Mouse (Mus musculus) layer of hippocampus, adult 2 months (tissue): ENCODE measurements around the gene Enkd1. TPM values are rescaled to one million over a fixed set of nuclear protein-coding genes. Genes with fewer than 3 reads are reported as not detected.

Experiments used
- DNase-seq, 2 experiments: peaks; one replicate each; pipeline ENCODE4 v3.0.0; 2022; ENCODE audit warnings: low spot score in 2 of 2
- H3K27ac ChIP-seq: fragments of 200-600 bp; 2 replicates; pipeline ENCODE4 v1.8.1; 2022
- H3K4me3 ChIP-seq: fragments of 200-600 bp; 2 replicates; pipeline ENCODE4 v1.8.1; 2022; ENCODE audit warnings: mild to moderate bottlenecking
- CTCF ChIP-seq: fragments of 200-600 bp; conservative IDR thresholded peaks from 2 replicates; pipeline ENCODE4 v1.8.1; 2022; ENCODE audit warnings: antibody characterized with exemption, mild to moderate bottlenecking, moderate library complexity
- total RNA-seq, 2 experiments: library from RNA; stranded (reverse); gene quantifications; 2 replicates each; pipeline ENCODE4 v1.2.3; 2021

Gene Enkd1
- total RNA-seq, 2 experiments from 2014 or later = 8.1 to 10.8 TPM

DNA sequence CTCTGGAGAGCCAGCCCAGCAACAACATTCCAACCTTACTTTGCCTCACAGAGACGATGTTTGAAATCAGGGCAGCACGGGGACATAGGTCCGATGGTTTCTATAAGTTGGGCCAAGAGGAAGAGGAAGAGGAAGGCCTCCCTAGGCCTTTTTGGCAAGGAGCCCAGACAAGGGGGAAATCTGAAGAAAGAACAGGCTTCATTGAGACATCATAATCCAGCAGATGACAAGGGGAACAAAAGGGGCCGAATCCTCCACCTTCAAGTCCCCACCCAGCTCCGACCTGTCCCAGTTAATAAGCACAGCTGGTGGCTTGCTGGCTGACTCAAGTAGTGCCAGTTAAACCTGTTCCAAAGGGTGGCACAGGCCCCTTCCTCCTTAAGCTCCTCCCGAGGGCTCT lies 7.0 kb upstream of the Enkd1 start:
- H3K27ac ChIP-seq = peak overlapping the region; percentile 36; the same call in 1 of the 2 replicates
- DNase-seq = no peak
- TF ChIP-seq CTCF = no peak
- H3K4me3 ChIP-seq = no peak overlapping the region

DNA sequence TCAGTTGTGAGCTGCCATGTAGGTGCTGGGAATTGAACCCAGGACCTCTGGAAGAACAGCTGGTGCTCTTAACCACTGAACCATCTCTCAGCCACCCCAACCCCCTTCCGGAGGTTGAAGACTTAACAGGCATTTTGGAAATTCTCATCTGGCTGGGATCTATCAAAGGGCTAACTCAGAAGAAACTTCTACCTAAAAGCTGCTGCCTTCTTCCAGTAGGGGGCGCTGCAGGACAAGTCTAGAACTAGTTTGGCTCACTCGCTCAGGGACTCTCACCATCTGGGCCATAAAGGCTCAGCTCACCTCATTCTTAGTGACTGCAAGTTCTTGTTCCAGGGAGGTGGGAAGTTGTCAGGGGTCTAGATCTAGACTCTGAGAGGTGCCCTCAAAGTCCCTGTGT lies 6.1 kb upstream of the Enkd1 start:
- Histone ChIP-seq H3K4me3 (no peak overlapping the region), H3K27ac (no peak overlapping the region)
- DNase-seq = peak; percentile 78 to 92
- TF ChIP-seq CTCF = peak; percentile 88

- no peak for DNase-seq
- H3K4me3 ChIP-seq = no peak overlapping the region
- no peak for TF ChIP-seq CTCF
- no peak overlapping the region for H3K27ac ChIP-seq
Observed at GRCm38 (mm10) chr8:105712286-105712685, 4.3 kb upstream of the Enkd1 start.

- TF ChIP-seq CTCF = no peak
- Histone ChIP-seq H3K4me3 (no peak overlapping the region), H3K27ac (no peak overlapping the region)
- no peak for DNase-seq
Observed at GRCm38 (mm10) chr8:105709317-105709716, 1.3 kb upstream of the Enkd1 start.

DNA sequence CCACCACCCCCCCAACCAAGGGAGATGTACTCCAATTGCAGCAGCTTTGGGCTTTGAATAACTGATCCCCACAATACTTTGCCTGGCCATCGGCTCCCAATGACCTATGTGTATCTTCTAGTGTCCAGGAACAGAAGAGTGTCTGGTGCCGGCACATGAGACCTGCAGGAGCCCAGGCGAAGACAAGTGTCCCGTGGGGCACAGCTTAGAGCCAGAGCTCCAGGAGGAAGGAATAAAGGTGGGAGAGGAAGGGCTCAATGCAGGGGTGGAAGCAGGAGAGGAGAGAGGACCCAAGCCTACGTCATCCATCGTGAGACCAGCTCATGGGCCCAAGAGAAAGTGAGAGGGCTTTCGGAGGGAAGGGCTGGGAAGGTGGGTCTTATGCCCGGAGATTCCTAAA lies 665 bp upstream of the Enkd1 start:
- no peak overlapping the region for H3K4me3 ChIP-seq
- H3K27ac ChIP-seq = no peak overlapping the region
- TF ChIP-seq CTCF = no peak
- no peak for DNase-seq

DNA sequence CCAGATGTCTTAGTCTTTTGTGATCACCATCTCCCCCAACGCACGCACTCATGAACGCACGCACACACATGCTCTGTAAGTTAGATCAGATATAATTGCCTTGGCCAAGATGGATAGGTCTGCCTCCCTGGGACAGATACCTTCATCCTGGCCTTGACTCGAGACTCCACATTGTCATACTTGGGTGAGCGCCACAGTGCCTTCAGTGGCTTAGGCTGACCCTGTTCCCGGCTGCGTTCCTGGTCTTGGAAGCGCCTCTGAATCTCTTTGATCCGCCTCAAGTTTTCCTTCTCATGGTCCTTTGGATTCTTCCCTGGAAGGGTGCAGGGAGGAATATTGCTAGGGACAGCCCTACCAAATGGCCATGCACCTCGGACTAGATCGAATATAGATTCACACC lies 1.6 kb downstream of the Enkd1 start:
- TF ChIP-seq CTCF = no peak
- H3K27ac ChIP-seq = no peak overlapping the region
- no peak for DNase-seq
- H3K4me3 ChIP-seq = no peak overlapping the region

- Histone ChIP-seq H3K4me3 (no peak overlapping the region), H3K27ac (no peak overlapping the region)
- TF ChIP-seq CTCF = no peak
- no peak for DNase-seq
Observed at GRCm38 (mm10) chr8:105704955-105705354, 3.1 kb downstream of the Enkd1 start.

GRCm38 (mm10) chr8:105704146-105704812 lies 3.7 kb downstream of the Enkd1 start:
- no peak for TF ChIP-seq CTCF
- DNase-seq = no peak
- Histone ChIP-seq H3K27ac (no peak overlapping the region), H3K4me3 (no peak overlapping the region)

GRCm38 (mm10) chr8:105702731-105703415 lies 5.1 kb downstream of the Enkd1 start:
- Histone ChIP-seq H3K4me3 (no peak overlapping the region), H3K27ac (no peak overlapping the region)
- DNase-seq = no peak
- no peak for TF ChIP-seq CTCF

GRCm38 (mm10) chr8:105702001-105702401 lies 6.0 kb downstream of the Enkd1 start:
- no peak for DNase-seq
- peak overlapping the region; percentile 96 for H3K27ac ChIP-seq
- peak overlapping the region; percentile 85 for H3K4me3 ChIP-seq
- no peak for TF ChIP-seq CTCF

GRCm38 (mm10) chr8:105700966-105701824 lies 6.8 kb downstream of the Enkd1 start, which contains the start of the genes Acd and Pard6a:
Gene Acd (minus strand): TSS chr8:105701102.
Gene Pard6a (plus strand): TSS chr8:105701148.
- peak; percentile 28 for TF ChIP-seq CTCF
- H3K27ac ChIP-seq = peak within 1 kb of the TSS; percentile 96
- DNase-seq = peak; percentile 94 to 97
- H3K4me3 ChIP-seq = peak within 1 kb of the TSS; percentile 85

GRCm38 (mm10) chr8:105700566-105700965 lies 7.4 kb downstream of the Enkd1 start:
- DNase-seq = peak in 1 of 2 experiments; percentile 47

More at GRCm38 (mm10) chr8:105700566-105700965, 7.4 kb downstream of the Enkd1 start:
- Histone ChIP-seq H3K4me3 (peak overlapping the region; percentile 85), H3K27ac (peak overlapping the region; percentile 96)
- no peak for TF ChIP-seq CTCF
